Mouse (Mus musculus) heart, adult 2 months (tissue): Measurements from ENCODE around the gene Nrxn3.

Experiments
- CTCF ChIP-seq: fragments of 200-600 bp; IDR thresholded peaks from 2 replicates; pipeline ENCODE4 v1.8.1; 2022; ENCODE audit warnings: antibody characterized with exemption, mild to moderate bottlenecking, moderate library complexity
- EP300 ChIP-seq: fragments of 200-500 bp; IDR thresholded peaks from 2 replicates; pipeline ENCODE4 v1.6.1; 2011; ENCODE audit warnings: low read depth, low read length, control low read depth; ENCODE audit not compliant: insufficient read depth

- TF ChIP-seq CTCF (no peak), EP300 (no peak)
These were observed 564.4 kb downstream of the Nrxn3 start for GRCm38 (mm10) chr12:89287037-89287436.
